14 mouse cellular contexts compared by ENCODE assay signal in the genomic region with DNA sequence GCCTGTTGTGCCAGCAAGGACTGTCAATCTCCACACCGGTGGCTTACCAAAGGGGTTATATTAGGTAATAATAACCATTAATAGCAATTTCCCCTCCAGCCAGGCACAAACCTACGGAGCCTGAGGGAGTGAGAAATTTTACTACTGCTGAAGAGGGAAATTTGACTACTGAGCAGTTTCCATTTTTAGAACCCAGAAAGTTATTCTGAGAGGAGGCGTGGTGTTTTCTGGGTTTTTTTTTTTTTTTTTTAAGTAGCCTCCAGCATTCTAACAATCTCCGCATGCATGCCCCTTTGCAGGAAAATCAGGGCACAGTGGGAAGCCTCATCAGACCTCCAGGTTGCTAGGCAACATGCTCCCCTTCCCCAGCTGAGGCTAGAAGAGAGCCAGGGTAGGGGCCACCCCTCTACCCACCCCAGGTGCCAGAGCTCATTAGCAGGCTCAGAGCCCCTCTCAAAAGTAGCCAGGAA. TPM values are rescaled to one million over a fixed set of nuclear protein-coding genes. Genes with fewer than 3 reads are reported as not detected.
DNase-seq lines count a peak whose midpoint lies in the region; ATAC-seq lines count a peak whose summit lies in the region.
"Had no signal": no experiment of that assay in that cellular context is flagged by ENCODE, and none has a peak within 500 bp of the region (broad histone marks: within the 10 kb centered on the region; RNA-seq: fewer than 3 reads in every experiment).

No protein-coding gene starts in this region.

- no peaks in the 10 kb centered on the region for H3K36me3 ChIP-seq in forebrain, embryonic 14.5 days (ENCODE audit: control insufficient read depth, insufficient read depth, low read length)
- no peaks in the 10 kb centered on the region for H3K36me3 ChIP-seq in limb, embryonic 13.5 days
- H3K36me3 ChIP-seq: G1E had no signal

- peak; percentile 93 for ATAC-seq in forebrain, embryonic 14.5 days
- peak; percentile 64 for ATAC-seq in limb, embryonic 13.5 days (ENCODE audit: low FRiP score, low read depth)
- ATAC-seq: inflammation-experienced regulatory T-cells, adult 6 months had no signal

- peak; percentile 69 to 82 for DNase-seq in right cerebral cortex, postnatal 10 days (ENCODE audit: low spot score in 2 of 2)
- DNase-seq in right cerebral cortex, postnatal 14 days, result no peak
- DNase-seq in forebrain, embryonic 14.5 days (ENCODE audit: low spot score), result peak; percentile 90
- peak; percentile 95 for DNase-seq in retina, postnatal 1 day
- DNase-seq in spleen, postnatal 4 days (ENCODE audit: low spot score in 2 of 2), result no peak
- DNase-seq in heart, postnatal 36 days, result no peak
- no peak for DNase-seq in thymus, postnatal 14 days
- DNase-seq: adrenal gland, postnatal 10 days had no signal

- H3K4me2 ChIP-seq in forebrain, embryonic 14.5 days (ENCODE audit: low read length), result no peak overlapping the region
- H3K4me2 ChIP-seq in limb, embryonic 13.5 days (replicated peaks), result no peak overlapping the region

- H3K27ac ChIP-seq in forebrain, embryonic 14.5 days (ENCODE audit: low read depth, low read length), result peak overlapping the region; percentile 65
- H3K27ac ChIP-seq in limb, embryonic 13.5 days, result peak overlapping the region; percentile 61; the same call in 1 of the 2 replicates

- H3K27me3 ChIP-seq in forebrain, embryonic 14.5 days (replicated peaks; ENCODE audit: control insufficient read depth, insufficient read depth, low read length), result no peaks in the 10 kb centered on the region
- H3K27me3 ChIP-seq in limb, embryonic 13.5 days, result no peaks in the 10 kb centered on the region

- H3K9ac ChIP-seq in forebrain, embryonic 14.5 days (ENCODE audit: low read length), result no peak overlapping the region
- no peak overlapping the region for H3K9ac ChIP-seq in limb, embryonic 13.5 days

- no peak overlapping the region for H3K4me3 ChIP-seq in forebrain, embryonic 14.5 days (ENCODE audit: low read depth, low read length)
- no peak overlapping the region for H3K4me3 ChIP-seq in limb, embryonic 13.5 days

- under 1% methylated on average over 4 of the region's 4 CpGs for WGBS in forebrain, embryonic 14.5 days
- WGBS in limb, embryonic 13.5 days, result 11% methylated on average over 4 of the region's 4 CpGs

- H3K9me3 ChIP-seq in forebrain, embryonic 14.5 days (replicated peaks; ENCODE audit: control insufficient read depth, low read length), result no peaks in the 10 kb centered on the region
- no peaks in the 10 kb centered on the region for H3K9me3 ChIP-seq in limb, embryonic 13.5 days
- H3K9me3 ChIP-seq: G1E had no signal

- intact Hi-C loops in heart, postnatal 36 days (cut with DNase I), result no loop called here

- peaks cover 13% of the 10 kb centered on the region for H3K4me1 ChIP-seq in forebrain, embryonic 14.5 days (ENCODE audit: control insufficient read depth, insufficient read depth, low read length)
- H3K4me1 ChIP-seq in limb, embryonic 13.5 days, result peaks cover 27% of the 10 kb centered on the region

RNA-seq across cellular contexts. Expression of gene Eps8l3, which starts 43.1 kb away (rescaled TPM):
- not detected in 2 replicates for polyA plus RNA-seq in forebrain, embryonic 14.5 days (2014; fragmentation: Nextera tagmentation; extraction: Ambion mirVana)
- 0.38 TPM in 1 of 2 replicates, not detected in the other for polyA plus RNA-seq in limb, embryonic 13.5 days (2015; fragmentation: Nextera tagmentation; extraction: Ambion mirVana)
- total RNA-seq in heart, postnatal 36 days (2021), result not detected
- total RNA-seq: adrenal gland, postnatal 10 days; G1E; gastrocnemius, postnatal 4 days; layer of hippocampus, adult 8-10 months had no signal
- polyA plus RNA-seq: cortical plate, adult 2 months; G1E; inflammation-experienced regulatory T-cells, adult 6 months had no signal

Comparison
In these comparisons a context has a peak if more than half of its experiments do, and no peak if none do; other contexts are left out.
1. DNase-seq: peak in right cerebral cortex, postnatal 10 days (2 of 2), forebrain, embryonic 14.5 days (single experiment) and retina, postnatal 1 day (single experiment); none in right cerebral cortex, postnatal 14 days (single experiment), spleen, postnatal 4 days (0 of 2), heart, postnatal 36 days (0 of 2) and thymus, postnatal 14 days (single experiment).